Mouse (Mus musculus) neural tube, embryonic 14.5 days (tissue): ENCODE measurements at regions not wholly inside any gene's neighbourhood (a gene's known extent, or its start where the extent isn't known, plus 50 kb on each side); places are given as distances from the start of the nearest gene placed in this dataset.

Experiments used
- ATAC-seq: fragments of 200-750 bp; cut with Nextera tagmentation; 2 replicates; pipeline ENCODE4 v1.8.0; 2017; ENCODE audit warnings: low read depth, mild to moderate bottlenecking, moderate TSS enrichment, moderate library complexity
- H3K27ac ChIP-seq: fragments of 300-500 bp; sonication (generic); 2 replicates; pipeline ENCODE4 v1.5.1; 2014; ENCODE audit warnings: low read depth, mild to moderate bottlenecking, control low read depth, low read length, moderate library complexity, mixed read lengths
- H3K27me3 ChIP-seq: fragments of 300-500 bp; sonication (generic); 2 replicates; pipeline ENCODE4 v1.6.1; 2014; ENCODE audit warnings: low read length; ENCODE audit not compliant: control insufficient read depth, insufficient read depth
- H3K36me3 ChIP-seq: fragments of 300-500 bp; sonication (generic); 2 replicates; pipeline ENCODE4 v1.6.1; 2014; ENCODE audit warnings: low read length, mixed read lengths; ENCODE audit not compliant: control insufficient read depth, insufficient read depth
- H3K4me1 ChIP-seq: fragments of 300-500 bp; sonication (generic); 2 replicates; pipeline ENCODE4 v1.6.1; 2014; ENCODE audit warnings: low read length; ENCODE audit not compliant: control insufficient read depth, insufficient read depth
- H3K4me2 ChIP-seq: fragments of 300-500 bp; sonication (generic); 2 replicates; pipeline ENCODE4 v1.6.1; 2014; ENCODE audit warnings: mild to moderate bottlenecking, low read depth, low read length, control low read depth
- H3K4me3 ChIP-seq: fragments of 300-500 bp; sonication (generic); 2 replicates; pipeline ENCODE4 v1.5.1; 2014; ENCODE audit warnings: low read depth, low read length, control low read depth, mixed read lengths
- H3K9ac ChIP-seq: fragments of 300-500 bp; sonication (generic); replicated peaks from 2 replicates; pipeline ENCODE4 v1.6.1; 2014; ENCODE audit warnings: low read depth, mild to moderate bottlenecking, control low read depth, low read length, mixed read lengths
- H3K9me3 ChIP-seq: fragments of 300-500 bp; sonication (generic); 2 replicates; pipeline ENCODE4 v1.6.1; 2016; ENCODE audit warnings: low read length; ENCODE audit not compliant: control insufficient read depth
- WGBS: fragments of 180-500 bp; shearing (Covaris S2); extraction: QIAGEN DNeasy Blood & Tissue Kit; methylation state at CpG from one replicate; pipeline ENCODE4 v1.1.7; 2014; 5-methylcytosine and 5-hydroxymethylcytosine counted together

DNA sequence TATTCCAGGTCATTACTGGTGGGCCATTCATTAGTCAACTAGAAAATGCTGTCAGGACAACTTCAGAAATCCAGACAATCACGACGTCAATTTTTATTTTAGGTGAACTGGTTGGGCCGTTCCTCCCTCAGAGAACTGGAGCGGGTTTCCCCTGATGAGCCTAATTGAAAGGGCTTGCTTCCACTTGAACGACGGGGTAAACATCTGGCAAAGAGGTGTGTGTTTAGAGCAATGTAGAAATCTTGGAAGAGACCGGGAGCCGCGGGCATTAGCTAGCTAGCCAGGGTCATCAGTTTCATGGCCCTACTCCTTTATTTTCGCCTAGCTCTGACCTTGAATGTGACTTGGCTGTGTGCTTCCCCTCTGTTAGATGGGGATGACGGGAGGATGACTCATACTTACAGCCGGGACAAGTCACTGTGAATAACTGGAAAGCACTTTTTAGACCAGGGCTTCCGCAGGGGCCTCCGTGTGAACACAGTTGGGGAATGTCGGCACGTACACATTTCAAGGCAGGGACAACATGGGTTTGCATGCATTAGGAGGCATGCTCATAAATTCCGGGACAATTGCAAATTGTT, 92.6 kb upstream of the Nrbf2 start:
- no peaks in the 10 kb centered on the region for H3K27me3 ChIP-seq
- H3K9ac ChIP-seq, result no peak overlapping the region
- no peaks in the 10 kb centered on the region for H3K4me1 ChIP-seq
- H3K27ac ChIP-seq, result no peak overlapping the region
- H3K4me3 ChIP-seq, result no peak overlapping the region
- no peaks in the 10 kb centered on the region for H3K9me3 ChIP-seq
- no peak for ATAC-seq
- 59% methylated on average over 17 of the region's 17 CpGs for WGBS
- no peaks in the 10 kb centered on the region for H3K36me3 ChIP-seq
- no peak overlapping the region for H3K4me2 ChIP-seq

DNA sequence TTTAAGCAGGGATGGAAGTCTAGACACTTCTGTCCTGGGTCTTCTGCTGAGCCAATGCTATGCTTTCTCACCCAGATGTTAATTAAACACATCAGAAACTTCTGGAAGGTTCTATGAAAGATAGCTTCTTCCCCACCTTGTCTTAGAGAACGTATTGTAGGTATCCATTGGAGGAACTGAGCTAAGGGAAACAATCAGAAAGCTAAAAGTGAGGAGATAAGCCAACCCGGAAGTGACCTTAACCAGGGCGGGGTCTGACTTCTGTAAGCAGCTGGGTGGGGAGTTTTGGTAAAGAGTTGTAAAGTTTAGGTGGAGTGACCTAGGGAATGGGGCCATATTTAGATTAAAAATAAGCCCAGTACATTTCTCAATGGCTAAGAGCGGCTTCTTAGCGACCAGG, 95.1 kb upstream of the Nrbf2 start:
- no peaks in the 10 kb centered on the region for H3K9me3 ChIP-seq
- no peak overlapping the region for H3K27ac ChIP-seq
- H3K4me3 ChIP-seq, result no peak overlapping the region
- no peaks in the 10 kb centered on the region for H3K36me3 ChIP-seq
- no peaks in the 10 kb centered on the region for H3K4me1 ChIP-seq
- no peak for ATAC-seq
- H3K4me2 ChIP-seq, result no peak overlapping the region
- WGBS, result 95% methylated on average over 5 of the region's 5 CpGs
- no peak overlapping the region for H3K9ac ChIP-seq
- no peaks in the 10 kb centered on the region for H3K27me3 ChIP-seq

DNA sequence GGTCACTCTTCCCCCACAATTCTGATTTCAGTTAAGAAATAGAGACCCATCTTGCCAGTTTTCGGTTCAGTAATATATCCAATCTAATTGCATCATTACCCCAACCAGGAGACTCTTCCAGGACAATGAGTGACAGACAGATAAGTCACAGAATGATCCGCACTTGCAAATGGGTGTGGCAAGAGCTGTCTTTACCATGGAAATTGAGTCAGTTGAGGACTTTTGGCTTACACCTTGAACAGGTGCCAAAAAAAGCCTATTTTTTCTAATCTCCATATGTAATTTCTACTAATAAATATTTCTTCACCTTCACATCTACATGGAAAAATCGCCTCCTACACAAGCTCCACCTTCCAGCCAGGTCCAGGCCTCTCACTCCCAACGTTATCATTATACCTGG, 98.2 kb upstream of the Nrbf2 start:
- Histone ChIP-seq H3K9me3 (no peaks in the 10 kb centered on the region), H3K36me3 (no peaks in the 10 kb centered on the region), H3K27ac (no peak overlapping the region), H3K4me3 (no peak overlapping the region), H3K4me2 (no peak overlapping the region), H3K4me1 (no peaks in the 10 kb centered on the region), H3K9ac (no peak overlapping the region), H3K27me3 (no peaks in the 10 kb centered on the region)
- 91% methylated on average over 4 of the region's 4 CpGs for WGBS
- ATAC-seq, result no peak

DNA sequence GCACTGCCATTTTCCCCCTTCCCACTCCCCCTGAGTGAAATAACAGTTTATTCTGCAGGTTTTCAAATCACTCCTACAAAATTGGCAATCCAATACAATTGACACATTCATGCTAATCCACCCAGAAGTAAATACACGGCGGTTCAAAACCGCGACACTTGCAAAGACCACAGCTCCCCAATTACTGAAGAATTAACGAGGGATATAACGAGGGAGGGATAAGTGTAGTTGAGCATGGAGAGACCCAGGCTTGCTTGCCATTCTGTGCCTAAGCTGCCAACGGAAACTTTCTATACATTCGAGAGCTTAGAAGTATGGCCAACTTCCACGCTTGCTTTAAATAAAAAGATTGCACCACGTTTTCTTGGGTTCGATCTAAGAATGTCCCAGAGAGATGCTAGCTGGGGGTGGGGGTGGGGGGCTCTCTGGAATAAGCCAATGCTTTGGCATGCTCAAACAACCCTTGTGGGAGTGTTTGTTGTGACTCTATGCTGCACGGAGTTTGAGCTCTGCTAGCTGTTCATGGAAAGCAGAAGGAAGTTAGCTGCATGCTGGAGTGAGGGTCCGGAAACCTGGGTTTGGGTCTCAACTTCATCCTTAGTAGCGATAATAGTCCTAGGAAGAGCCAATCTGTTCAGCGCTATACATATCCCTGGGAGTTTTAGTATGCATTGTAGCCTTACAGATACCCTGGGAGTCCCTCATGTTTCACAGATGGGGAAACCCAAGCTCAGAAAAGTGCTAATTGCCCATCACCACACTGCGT, 98.9 kb upstream of the Nrbf2 start:
- Histone ChIP-seq H3K4me1 (no peaks in the 10 kb centered on the region), H3K4me2 (no peak overlapping the region), H3K9me3 (no peaks in the 10 kb centered on the region), H3K27me3 (no peaks in the 10 kb centered on the region), H3K36me3 (no peaks in the 10 kb centered on the region), H3K27ac (no peak overlapping the region), H3K9ac (no peak overlapping the region), H3K4me3 (no peak overlapping the region)
- 80% methylated on average over 16 of the region's 16 CpGs for WGBS
- no peak for ATAC-seq

DNA sequence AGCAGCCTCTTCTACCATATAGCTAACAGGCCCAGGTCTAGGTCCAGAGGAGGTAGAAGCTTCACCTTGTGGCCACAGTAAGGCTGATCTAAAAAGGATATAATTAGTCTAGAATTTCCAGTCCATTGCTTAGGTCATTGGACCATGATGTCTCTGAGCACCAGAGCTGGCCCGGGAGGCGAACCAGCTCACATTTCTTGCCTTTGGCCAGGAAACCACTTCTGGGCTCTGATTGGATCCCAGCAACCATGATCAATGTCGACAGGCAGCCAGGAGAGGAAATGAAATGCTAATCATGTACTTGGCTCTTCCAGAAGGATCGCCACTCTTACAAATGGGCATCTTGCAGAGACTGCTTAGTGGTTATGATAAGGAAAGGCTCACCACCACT, 99.5 kb upstream of the Nrbf2 start:
- Histone ChIP-seq H3K27me3 (no peaks in the 10 kb centered on the region), H3K4me2 (no peak overlapping the region), H3K4me3 (no peak overlapping the region), H3K9me3 (no peaks in the 10 kb centered on the region), H3K9ac (no peak overlapping the region), H3K36me3 (no peaks in the 10 kb centered on the region), H3K27ac (no peak overlapping the region), H3K4me1 (no peaks in the 10 kb centered on the region)
- 64% methylated on average over 4 of the region's 4 CpGs for WGBS
- no peak for ATAC-seq

DNA sequence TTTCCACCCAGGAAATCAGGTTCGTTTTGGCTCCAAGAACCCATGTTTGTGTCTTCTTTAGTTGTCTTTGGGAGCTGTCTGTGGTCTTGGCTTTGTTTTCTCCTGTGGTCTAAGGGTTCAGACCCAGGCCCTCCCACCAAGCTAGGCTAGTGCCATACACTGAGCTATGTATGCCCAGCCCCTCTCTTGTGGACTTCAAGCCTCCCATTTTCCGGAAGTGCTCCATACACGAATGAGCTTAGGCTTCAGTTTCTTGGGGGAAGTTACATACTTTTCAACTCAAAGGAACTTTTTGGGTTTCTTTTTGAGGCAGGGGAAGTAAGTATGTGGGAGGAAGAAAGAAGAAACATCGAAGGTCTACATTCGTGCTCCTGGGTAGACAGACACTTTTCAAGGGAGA, 100.9 kb upstream of the Nrbf2 start:
- Histone ChIP-seq H3K36me3 (no peaks in the 10 kb centered on the region), H3K4me3 (no peak overlapping the region), H3K27me3 (no peaks in the 10 kb centered on the region), H3K4me2 (no peak overlapping the region), H3K9me3 (no peaks in the 10 kb centered on the region), H3K9ac (no peak overlapping the region), H3K27ac (no peak overlapping the region), H3K4me1 (no peaks in the 10 kb centered on the region)
- WGBS, result 87% methylated on average over 5 of the region's 5 CpGs
- ATAC-seq, result no peak

DNA sequence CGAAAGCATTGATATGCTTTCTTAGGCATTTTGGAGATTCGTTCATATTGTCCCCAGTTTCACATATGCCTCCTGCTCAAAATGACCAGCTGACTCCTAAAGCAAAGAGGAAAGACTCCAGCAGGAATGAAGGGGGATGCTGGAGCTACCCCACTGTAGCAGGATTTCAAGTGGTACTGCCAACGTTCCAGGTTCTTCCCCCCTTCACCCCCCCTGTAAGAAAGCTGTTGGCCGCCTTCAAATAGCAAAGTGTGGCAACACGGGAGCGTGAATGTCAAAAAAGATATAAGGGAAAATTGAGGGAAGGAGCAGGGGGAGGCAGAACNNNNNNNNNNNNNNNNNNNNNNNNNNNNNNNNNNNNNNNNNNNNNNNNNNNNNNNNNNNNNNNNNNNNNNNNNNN, 103.7 kb upstream of the Nrbf2 start:
- H3K27me3 ChIP-seq, result no peaks in the 10 kb centered on the region
- H3K9ac ChIP-seq, result no peak overlapping the region
- H3K4me1 ChIP-seq, result no peaks in the 10 kb centered on the region
- H3K36me3 ChIP-seq, result no peaks in the 10 kb centered on the region
- H3K4me2 ChIP-seq, result no peak overlapping the region
- no peak for ATAC-seq
- H3K27ac ChIP-seq, result no peak overlapping the region
- 79% methylated on average over 6 of the region's 6 CpGs for WGBS
- H3K9me3 ChIP-seq, result no peaks in the 10 kb centered on the region
- H3K4me3 ChIP-seq, result no peak overlapping the region

DNA sequence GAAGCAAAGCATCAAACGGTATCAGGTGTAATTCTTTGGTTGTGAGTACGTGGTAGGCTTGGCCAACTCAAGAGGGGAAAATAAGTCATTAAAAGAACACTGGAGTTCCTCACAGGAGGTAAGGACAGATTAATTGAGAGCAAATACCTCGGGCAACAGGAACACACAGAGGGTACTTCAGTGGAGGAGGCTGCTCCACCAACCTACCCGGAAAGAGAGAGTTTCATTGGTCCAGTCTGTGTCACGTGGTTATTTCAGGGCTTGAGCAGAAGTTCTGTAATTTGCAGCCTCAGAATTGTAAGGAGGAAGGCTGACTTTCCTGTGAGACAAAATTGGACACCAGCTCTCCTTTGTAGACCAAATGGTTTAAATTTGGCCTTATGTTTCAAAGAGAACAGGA, 115.3 kb upstream of the Nrbf2 start:
- WGBS, result 68% methylated on average over 5 of the region's 5 CpGs
- H3K9me3 ChIP-seq, result no peaks in the 10 kb centered on the region
- H3K4me2 ChIP-seq, result no peak overlapping the region
- H3K36me3 ChIP-seq, result no peaks in the 10 kb centered on the region
- no peaks in the 10 kb centered on the region for H3K27me3 ChIP-seq
- ATAC-seq, result no peak
- no peak overlapping the region for H3K4me3 ChIP-seq
- no peaks in the 10 kb centered on the region for H3K4me1 ChIP-seq
- no peak overlapping the region for H3K9ac ChIP-seq
- H3K27ac ChIP-seq, result no peak overlapping the region

DNA sequence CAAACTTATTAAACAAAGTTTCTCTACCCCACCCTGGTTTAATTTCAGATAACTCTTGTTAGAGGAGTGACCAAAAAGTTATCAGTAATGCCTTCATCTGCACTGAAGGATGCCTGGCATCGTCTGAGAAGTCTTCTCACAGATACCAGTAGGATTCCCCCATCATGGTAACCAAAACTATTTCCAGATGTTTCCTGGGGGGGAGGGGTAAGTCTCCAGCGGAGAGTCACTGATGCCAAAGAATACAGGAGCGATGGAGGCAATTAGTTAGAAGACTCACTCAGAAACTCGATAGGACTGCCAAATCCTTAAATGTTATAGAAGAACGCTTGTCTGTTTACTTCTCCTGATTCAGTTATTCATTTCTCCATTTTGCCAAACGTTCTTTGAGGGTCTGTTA, 116.3 kb upstream of the Nrbf2 start:
- Histone ChIP-seq H3K9ac (no peak overlapping the region), H3K4me3 (no peak overlapping the region), H3K4me1 (no peaks in the 10 kb centered on the region), H3K4me2 (no peak overlapping the region), H3K27ac (no peak overlapping the region), H3K36me3 (no peaks in the 10 kb centered on the region), H3K9me3 (no peaks in the 10 kb centered on the region), H3K27me3 (no peaks in the 10 kb centered on the region)
- no peak for ATAC-seq
- WGBS, result 80% methylated on average over 6 of the region's 6 CpGs
